Mouse (Mus musculus): Measurements from ENCODE around the gene 4930524B15Rik. TPM values are rescaled to one million over a fixed set of nuclear protein-coding genes. Genes with fewer than 3 reads are reported as not detected.

4930524B15Rik gene
- 0.20 and 0.53 TPM in 2 replicates for polyA plus RNA-seq (2015; fragmentation: Nextera tagmentation; extraction: Ambion mirVana)

DNA sequence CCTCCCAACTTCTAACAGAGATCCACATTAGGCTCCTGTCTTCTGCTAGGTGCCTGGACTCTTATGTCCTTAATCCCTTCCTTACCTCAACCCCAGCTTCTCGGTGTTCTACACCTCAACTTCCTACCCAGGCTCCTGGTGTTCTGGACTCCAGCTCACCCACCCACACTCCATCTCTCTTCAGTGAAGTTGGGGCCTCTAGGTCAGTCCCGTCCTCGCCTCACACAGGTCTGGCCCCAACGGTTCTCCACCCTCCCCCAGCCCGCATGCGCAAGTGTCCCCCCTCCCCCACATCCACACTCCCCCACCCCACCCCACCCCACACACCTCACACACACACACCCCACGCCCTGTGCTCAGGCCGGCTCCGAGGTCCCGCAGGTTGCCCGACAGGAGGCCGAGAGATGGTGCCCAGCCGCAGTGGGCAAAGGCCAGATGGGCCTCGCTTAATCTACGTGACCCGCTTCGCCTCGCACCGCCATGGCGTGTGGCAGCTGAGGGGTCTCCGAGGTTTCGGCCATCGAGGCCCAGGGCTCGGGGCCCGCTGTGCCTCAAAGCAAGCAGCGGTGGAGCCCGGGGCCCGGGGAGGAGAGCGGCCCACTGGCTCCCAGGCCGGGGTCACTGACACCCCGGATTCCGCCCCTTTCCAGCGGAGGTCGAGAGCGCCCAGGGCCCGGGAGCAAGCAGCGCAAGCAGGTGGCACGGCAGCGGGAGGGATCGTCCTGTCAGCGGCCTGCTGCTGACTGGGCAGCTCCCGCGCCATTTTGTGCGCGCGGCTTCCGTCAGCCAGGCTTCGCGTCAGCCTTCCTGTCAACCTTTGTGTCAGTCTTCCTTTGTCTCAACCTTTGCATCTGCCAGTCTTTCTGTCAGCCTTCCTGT, at the start of gene 4930524B15Rik:
Gene 4930524B15Rik (plus strand): TSS at position 337 of the 879 bp plus-strand sequence.
- no peak within 1 kb of the TSS for H3K27ac ChIP-seq (ENCODE audit: low read length)
- WGBS, result 38% methylated on average over 47 of the region's 49 CpGs
- H3K36me3 ChIP-seq (ENCODE audit: control insufficient read depth, insufficient read depth, low read length), result no peaks in the 10 kb centered on the region

DNA sequence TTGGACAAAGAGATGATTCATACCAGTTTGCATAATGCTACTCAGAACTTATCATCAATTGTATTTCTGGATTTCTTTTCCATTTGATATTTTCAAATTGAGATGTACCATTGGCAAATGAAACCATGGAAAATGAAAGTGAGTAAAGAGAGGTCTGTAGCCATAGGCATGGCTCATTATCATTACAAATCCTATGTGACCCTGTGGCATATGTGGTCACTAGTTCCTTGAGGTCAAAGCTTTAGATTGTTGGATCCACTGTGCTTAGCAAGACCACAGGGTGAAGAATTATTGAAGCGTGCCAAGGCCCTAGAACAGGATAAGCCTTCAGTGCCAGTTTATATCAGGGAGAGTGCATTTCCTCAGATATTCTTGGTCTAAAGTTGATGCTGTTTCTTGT, 47.6 kb upstream of the 4930524B15Rik start:
- Histone ChIP-seq H3K4me2 (ENCODE audit: low read length) (no peak overlapping the region), H3K9ac (ENCODE audit: low read depth, low read length) (no peak overlapping the region), H3K4me3 (ENCODE audit: low read depth, low read length) (no peak overlapping the region), H3K9me3 (replicated peaks; ENCODE audit: control insufficient read depth, low read length, poor library complexity, severe bottlenecking) (no peaks in the 10 kb centered on the region), H3K27me3 (ENCODE audit: control insufficient read depth, insufficient read depth, low read depth, low read length) (no peaks in the 10 kb centered on the region), H3K36me3 (ENCODE audit: control insufficient read depth, insufficient read depth, low read length) (peaks cover 5% of the 10 kb centered on the region), H3K4me1 (ENCODE audit: control insufficient read depth, insufficient read depth, low read length) (no peaks in the 10 kb centered on the region), H3K27ac (ENCODE audit: low read length) (no peak overlapping the region)
- ATAC-seq, result no peak
- WGBS, result 95% methylated on average over 1 of the region's 1 CpGs

More for the DNA sequence above, at the start of gene 4930524B15Rik:
- H3K9me3 ChIP-seq (replicated peaks; ENCODE audit: control insufficient read depth, low read length, poor library complexity, severe bottlenecking), result no peaks in the 10 kb centered on the region
- H3K4me3 ChIP-seq (ENCODE audit: low read depth, low read length), result peak within 1 kb of the TSS; percentile 31
- no peaks in the 10 kb centered on the region for H3K27me3 ChIP-seq (ENCODE audit: control insufficient read depth, insufficient read depth, low read depth, low read length)
- H3K9ac ChIP-seq (ENCODE audit: low read depth, low read length), result peak within 1 kb of the TSS; percentile 53
- ATAC-seq, result peak; percentile 68
- peak within 1 kb of the TSS; percentile 58 for H3K4me2 ChIP-seq (ENCODE audit: low read length)
- peaks cover 3% of the 10 kb centered on the region for H3K4me1 ChIP-seq (ENCODE audit: control insufficient read depth, insufficient read depth, low read length)

DNA sequence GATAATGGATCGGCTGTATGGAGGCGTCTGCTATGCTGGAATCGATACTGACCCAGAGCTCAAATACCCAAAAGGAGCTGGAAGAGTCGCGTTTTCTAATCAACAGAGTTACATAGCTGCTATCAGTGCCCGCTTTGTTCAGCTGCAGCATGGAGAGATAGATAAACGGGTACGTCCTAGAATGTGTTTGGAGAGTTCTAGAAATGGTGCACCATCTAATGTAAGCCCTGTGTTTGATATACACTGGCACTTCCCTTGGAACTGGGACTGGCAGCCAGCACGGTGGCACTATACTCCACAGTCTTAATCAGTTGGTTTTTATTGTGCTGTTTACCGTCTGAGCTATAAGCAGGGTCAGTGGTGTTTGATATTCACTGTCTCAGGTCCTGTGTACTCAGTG, 35.3 kb upstream of the 4930524B15Rik start:
- WGBS, result 94% methylated on average over 10 of the region's 10 CpGs
- no peak for ATAC-seq

DNA sequence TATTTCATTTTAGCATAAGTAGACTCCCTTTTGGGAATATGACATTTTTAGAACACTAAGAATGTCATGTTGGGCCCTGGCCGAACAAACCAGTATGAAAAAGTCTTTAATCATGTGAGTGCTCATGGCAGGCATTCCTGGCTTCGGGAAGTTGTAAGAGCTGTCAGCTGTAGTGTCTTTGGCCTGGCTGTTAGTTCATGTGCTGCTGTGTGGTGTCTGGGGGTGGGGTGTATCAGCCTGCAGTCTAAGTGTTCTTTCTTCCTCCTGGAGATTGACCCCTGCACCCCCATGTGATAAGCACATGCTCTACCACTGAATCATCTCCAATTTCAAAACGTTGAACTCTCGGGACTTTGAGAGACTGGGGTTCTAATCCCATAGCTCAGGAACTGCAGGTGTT, 29.7 kb upstream of the 4930524B15Rik start:
- ATAC-seq, result no peak
- no peaks in the 10 kb centered on the region for H3K9me3 ChIP-seq (replicated peaks; ENCODE audit: control insufficient read depth, low read length, poor library complexity, severe bottlenecking)

More for the DNA sequence above, 35.3 kb upstream of the 4930524B15Rik start:
- Histone ChIP-seq H3K27me3 (ENCODE audit: control insufficient read depth, insufficient read depth, low read depth, low read length) (no peaks in the 10 kb centered on the region), H3K36me3 (ENCODE audit: control insufficient read depth, insufficient read depth, low read length) (peaks cover 39% of the 10 kb centered on the region), H3K9me3 (replicated peaks; ENCODE audit: control insufficient read depth, low read length, poor library complexity, severe bottlenecking) (no peaks in the 10 kb centered on the region), H3K27ac (ENCODE audit: low read length) (no peak overlapping the region), H3K4me2 (ENCODE audit: low read length) (no peak overlapping the region), H3K4me1 (ENCODE audit: control insufficient read depth, insufficient read depth, low read length) (no peaks in the 10 kb centered on the region), H3K4me3 (ENCODE audit: low read depth, low read length) (no peak overlapping the region), H3K9ac (ENCODE audit: low read depth, low read length) (no peak overlapping the region)

DNA sequence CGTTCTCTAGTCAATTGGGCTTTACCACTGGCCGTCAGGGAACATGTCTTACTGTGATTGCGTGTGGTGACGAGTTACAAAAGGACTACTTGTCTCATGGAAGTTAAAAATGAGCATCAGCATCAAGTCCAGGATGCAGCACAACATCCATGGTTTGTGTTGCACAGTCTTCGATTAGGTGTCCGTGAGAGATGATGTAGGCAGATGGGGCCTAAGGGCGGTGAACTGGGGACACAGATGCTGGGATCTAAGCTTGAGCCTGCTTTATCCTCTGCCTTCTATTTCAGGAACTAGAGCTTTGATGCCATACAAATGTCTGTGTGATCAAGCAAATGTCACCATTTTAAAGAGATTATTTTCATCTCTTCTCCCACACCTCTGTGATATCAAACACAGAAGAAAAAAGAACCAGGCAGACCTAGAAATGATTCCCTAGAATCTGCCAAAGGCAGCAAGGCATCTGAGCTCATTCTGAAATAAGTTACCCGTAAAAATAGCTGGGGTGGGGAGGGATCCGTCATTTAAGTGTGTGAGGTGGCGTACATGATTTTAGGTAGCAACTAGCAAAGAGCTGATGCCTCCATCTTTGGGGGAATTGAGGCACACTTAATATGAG, 28.4 kb upstream of the 4930524B15Rik start:
- H3K9ac ChIP-seq (ENCODE audit: low read depth, low read length), result no peak overlapping the region
- no peak overlapping the region for H3K4me3 ChIP-seq (ENCODE audit: low read depth, low read length)
- ATAC-seq, result no peak

More for the DNA sequence above, 29.7 kb upstream of the 4930524B15Rik start:
- no peak overlapping the region for H3K27ac ChIP-seq (ENCODE audit: low read length)
- no peak overlapping the region for H3K4me3 ChIP-seq (ENCODE audit: low read depth, low read length)
- 49% methylated on average over 4 of the region's 4 CpGs for WGBS
- peaks cover 2% of the 10 kb centered on the region for H3K4me1 ChIP-seq (ENCODE audit: control insufficient read depth, insufficient read depth, low read length)
- peaks cover 4% of the 10 kb centered on the region for H3K36me3 ChIP-seq (ENCODE audit: control insufficient read depth, insufficient read depth, low read length)
- no peak overlapping the region for H3K4me2 ChIP-seq (ENCODE audit: low read length)
- no peak overlapping the region for H3K9ac ChIP-seq (ENCODE audit: low read depth, low read length)
- no peaks in the 10 kb centered on the region for H3K27me3 ChIP-seq (ENCODE audit: control insufficient read depth, insufficient read depth, low read depth, low read length)

DNA sequence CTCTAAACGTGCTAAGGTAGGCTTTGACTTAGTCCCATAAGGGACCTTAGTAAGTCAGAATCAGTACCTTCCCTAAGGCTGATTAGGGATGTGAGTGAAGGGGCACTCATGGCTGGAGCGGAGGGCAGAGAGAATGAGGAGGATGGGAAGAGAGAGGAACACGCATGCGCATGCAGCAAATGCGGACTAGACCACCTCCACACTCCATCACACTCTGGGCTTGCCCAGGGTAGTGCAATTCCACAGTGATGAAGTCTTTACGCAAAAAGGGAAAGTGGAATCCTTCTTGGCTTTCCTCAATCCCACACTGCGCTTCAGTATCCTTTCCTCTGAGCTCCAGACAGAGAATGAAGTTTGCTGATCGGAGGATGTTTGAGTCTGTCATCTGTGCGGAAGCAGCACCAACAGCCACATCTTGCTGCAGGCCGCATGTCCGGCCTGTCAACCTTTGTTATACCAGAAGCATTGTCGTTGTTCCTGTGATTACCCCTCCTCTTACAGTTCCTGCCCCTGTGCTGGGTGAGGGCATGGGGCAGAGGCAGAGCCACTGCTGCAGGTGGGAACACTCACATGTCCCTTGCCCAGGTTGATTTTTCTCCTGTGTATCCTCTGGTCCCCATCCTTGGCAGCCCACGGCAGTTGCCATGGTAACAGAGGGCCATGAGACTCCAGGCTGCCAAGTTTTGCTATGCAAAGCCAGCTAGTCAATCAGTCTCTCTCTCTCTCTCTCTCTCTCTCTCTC, 24.3 kb upstream of the 4930524B15Rik start:
- H3K27ac ChIP-seq (ENCODE audit: low read length), result peak overlapping the region; percentile 90
- no peaks in the 10 kb centered on the region for H3K9me3 ChIP-seq (replicated peaks; ENCODE audit: control insufficient read depth, low read length, poor library complexity, severe bottlenecking)
- H3K4me2 ChIP-seq (ENCODE audit: low read length), result peak overlapping the region; percentile 41
- no peaks in the 10 kb centered on the region for H3K27me3 ChIP-seq (ENCODE audit: control insufficient read depth, insufficient read depth, low read depth, low read length)
- no peak overlapping the region for H3K4me3 ChIP-seq (ENCODE audit: low read depth, low read length)
- H3K36me3 ChIP-seq (ENCODE audit: control insufficient read depth, insufficient read depth, low read length), result no peaks in the 10 kb centered on the region
- H3K9ac ChIP-seq (ENCODE audit: low read depth, low read length), result peak overlapping the region; percentile 36; the same call in 1 of the 2 replicates
- peak; percentile 89 for ATAC-seq
- WGBS, result 52% methylated on average over 13 of the region's 13 CpGs
- H3K4me1 ChIP-seq (ENCODE audit: control insufficient read depth, insufficient read depth, low read length), result peaks cover 18% of the 10 kb centered on the region

More for the DNA sequence above, 28.4 kb upstream of the 4930524B15Rik start:
- H3K36me3 ChIP-seq (ENCODE audit: control insufficient read depth, insufficient read depth, low read length), result 0 out of 2 replicates have a peak, but pooled peaks cover 2% of the 10 kb centered on the region
- H3K27me3 ChIP-seq (ENCODE audit: control insufficient read depth, insufficient read depth, low read depth, low read length), result no peaks in the 10 kb centered on the region
- no peak overlapping the region for H3K27ac ChIP-seq (ENCODE audit: low read length)
- no peaks in the 10 kb centered on the region for H3K9me3 ChIP-seq (replicated peaks; ENCODE audit: control insufficient read depth, low read length, poor library complexity, severe bottlenecking)
- H3K4me2 ChIP-seq (ENCODE audit: low read length), result no peak overlapping the region
- 87% methylated on average over 10 of the region's 10 CpGs for WGBS
- H3K4me1 ChIP-seq (ENCODE audit: control insufficient read depth, insufficient read depth, low read length), result peaks cover 16% of the 10 kb centered on the region

DNA sequence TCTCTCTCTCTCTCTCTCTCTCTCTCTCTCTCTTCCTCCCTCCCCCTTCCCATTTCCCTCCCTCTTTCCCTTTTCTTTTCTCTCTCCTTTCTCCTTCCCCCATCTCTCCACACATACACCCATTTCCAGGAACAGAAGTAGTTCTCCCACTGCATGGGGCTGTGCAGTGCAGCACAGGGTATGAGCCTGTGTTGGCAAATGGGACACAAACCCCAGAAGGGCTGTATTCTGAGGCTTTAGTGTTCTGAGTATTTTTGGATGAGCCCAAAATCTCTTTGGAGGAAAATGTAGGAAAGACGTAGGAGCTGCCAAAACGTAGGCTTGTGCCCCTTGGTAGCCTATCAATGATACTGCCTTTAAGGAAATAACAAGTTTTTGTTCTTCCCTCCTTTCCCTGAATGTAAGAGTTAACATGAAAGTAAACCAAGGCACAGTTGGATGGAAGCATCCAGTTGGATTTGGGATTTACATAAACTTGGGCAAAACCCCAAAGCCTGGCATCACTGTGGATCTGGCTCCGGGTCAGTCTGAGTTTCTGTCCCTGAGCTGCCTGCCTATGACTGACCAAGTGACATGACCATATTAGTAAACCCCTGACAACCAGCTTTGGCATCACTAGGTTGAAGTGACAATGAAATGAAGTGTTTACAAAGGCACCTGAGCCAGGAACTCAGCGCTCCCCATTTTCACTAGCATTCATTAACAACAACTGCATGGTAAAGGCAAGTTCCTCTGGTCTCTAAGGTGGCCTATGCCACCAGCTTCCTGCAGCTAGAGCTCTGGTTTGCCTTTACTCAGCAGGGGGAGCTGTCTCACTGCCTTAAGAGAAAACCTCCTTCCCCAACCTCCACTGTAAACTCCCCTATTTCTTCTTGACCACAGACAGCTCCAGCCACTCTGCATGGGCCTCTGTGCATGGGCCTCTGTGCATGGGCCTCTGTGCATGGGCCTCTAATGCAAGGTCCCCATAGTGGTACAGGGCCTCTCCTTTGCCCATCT, 23.5 kb upstream of the 4930524B15Rik start:
- Histone ChIP-seq H3K4me3 (ENCODE audit: low read depth, low read length) (no peak overlapping the region), H3K9ac (ENCODE audit: low read depth, low read length) (no peak overlapping the region), H3K27me3 (ENCODE audit: control insufficient read depth, insufficient read depth, low read depth, low read length) (no peaks in the 10 kb centered on the region), H3K4me1 (ENCODE audit: control insufficient read depth, insufficient read depth, low read length) (peaks cover 18% of the 10 kb centered on the region), H3K27ac (ENCODE audit: low read length) (peak overlapping the region; percentile 90), H3K4me2 (ENCODE audit: low read length) (no peak overlapping the region; the same call in 1 of the 2 replicates), H3K9me3 (replicated peaks; ENCODE audit: control insufficient read depth, low read length, poor library complexity, severe bottlenecking) (no peaks in the 10 kb centered on the region), H3K36me3 (ENCODE audit: control insufficient read depth, insufficient read depth, low read length) (no peaks in the 10 kb centered on the region)
- peak; percentile 76 for ATAC-seq
- 73% methylated on average over 4 of the region's 4 CpGs for WGBS

DNA sequence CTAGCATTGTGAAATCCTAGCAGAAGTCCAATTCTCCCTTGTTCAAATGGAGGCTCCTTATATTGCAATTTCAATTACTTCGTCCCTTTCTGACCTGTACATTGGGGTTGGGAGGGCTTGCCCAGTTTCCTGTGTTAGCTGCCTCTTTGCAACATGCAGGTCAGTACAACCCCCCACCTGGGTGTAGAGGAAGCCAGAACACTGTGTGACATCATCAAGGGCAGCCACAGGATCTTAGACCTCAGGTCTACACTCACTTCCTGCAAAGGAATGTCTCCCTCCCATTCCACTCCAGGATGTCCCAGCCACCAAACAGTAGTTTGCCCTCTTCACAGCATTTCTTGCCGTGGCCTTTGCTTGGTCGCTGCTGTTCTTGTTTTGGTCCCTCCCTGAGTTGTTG, 19.9 kb upstream of the 4930524B15Rik start:
- H3K36me3 ChIP-seq (ENCODE audit: control insufficient read depth, insufficient read depth, low read length), result no peaks in the 10 kb centered on the region
- H3K9me3 ChIP-seq (replicated peaks; ENCODE audit: control insufficient read depth, low read length, poor library complexity, severe bottlenecking), result no peaks in the 10 kb centered on the region
- ATAC-seq, result no peak
- H3K27me3 ChIP-seq (ENCODE audit: control insufficient read depth, insufficient read depth, low read depth, low read length), result no peaks in the 10 kb centered on the region
- H3K4me2 ChIP-seq (ENCODE audit: low read length), result no peak overlapping the region
- no peak overlapping the region for H3K9ac ChIP-seq (ENCODE audit: low read depth, low read length)
- no peak overlapping the region for H3K27ac ChIP-seq (ENCODE audit: low read length)
- H3K4me3 ChIP-seq (ENCODE audit: low read depth, low read length), result no peak overlapping the region
- H3K4me1 ChIP-seq (ENCODE audit: control insufficient read depth, insufficient read depth, low read length), result peaks cover 27% of the 10 kb centered on the region
- 80% methylated on average over 3 of the region's 3 CpGs for WGBS

All from midbrain, embryonic 16.5 days (tissue).